Mouse (Mus musculus): ENCODE measurements around the gene Ubxn10. TPM values are rescaled to one million over a fixed set of nuclear protein-coding genes. Genes with fewer than 3 reads are reported as not detected.

Gene Ubxn10
- polyA plus RNA-seq, 1 experiment from 2014 or later: 4.5 TPM

Other genes with a start within 250 kb of the Ubxn10 start
- gene Vwa5b1, start 101.3 kb downstream of the Ubxn10 start, polyA plus RNA-seq (2015; fragmentation: Nextera tagmentation; extraction: Ambion mirVana): 2.8 TPM in 2 replicates
- gene Pla2g2c, start 12.4 kb downstream of the Ubxn10 start, polyA plus RNA-seq (2015; fragmentation: Nextera tagmentation; extraction: Ambion mirVana): 0.35 and 0.36 TPM in 2 replicates
- 0.06 TPM in 1 of 2 replicates, not detected in the other for gene Pla2g2f, start 20.5 kb upstream of the Ubxn10 start, polyA plus RNA-seq (2015; fragmentation: Nextera tagmentation; extraction: Ambion mirVana)
- 0.61 and 0.76 TPM in 2 replicates for gene Pla2g2d, start 38.6 kb upstream of the Ubxn10 start, polyA plus RNA-seq (2015; fragmentation: Nextera tagmentation; extraction: Ambion mirVana)
- gene Pla2g5, start 126.3 kb upstream of the Ubxn10 start, polyA plus RNA-seq (2015; fragmentation: Nextera tagmentation; extraction: Ambion mirVana): 0.27 and 0.38 TPM in 2 replicates
- not detected in 2 replicates for gene Gm13030, start 136.8 kb upstream of the Ubxn10 start, polyA plus RNA-seq (2015; fragmentation: Nextera tagmentation; extraction: Ambion mirVana)
- not detected in 2 replicates for gene Pla2g2e, start 140.8 kb upstream of the Ubxn10 start, polyA plus RNA-seq (2015; fragmentation: Nextera tagmentation; extraction: Ambion mirVana)
- 2.4 and 3.1 TPM in 2 replicates for gene Otud3, start 176.8 kb upstream of the Ubxn10 start, polyA plus RNA-seq (2015; fragmentation: Nextera tagmentation; extraction: Ambion mirVana)
- gene Rnf186, start 229.9 kb upstream of the Ubxn10 start, polyA plus RNA-seq (2015; fragmentation: Nextera tagmentation; extraction: Ambion mirVana): not detected in 2 replicates
- gene Tmco4, start 235.7 kb upstream of the Ubxn10 start, polyA plus RNA-seq (2015; fragmentation: Nextera tagmentation; extraction: Ambion mirVana): 1.3 and 1.8 TPM in 2 replicates